ENCODE assay signal across 24 mouse cellular contexts in the genomic region with DNA sequence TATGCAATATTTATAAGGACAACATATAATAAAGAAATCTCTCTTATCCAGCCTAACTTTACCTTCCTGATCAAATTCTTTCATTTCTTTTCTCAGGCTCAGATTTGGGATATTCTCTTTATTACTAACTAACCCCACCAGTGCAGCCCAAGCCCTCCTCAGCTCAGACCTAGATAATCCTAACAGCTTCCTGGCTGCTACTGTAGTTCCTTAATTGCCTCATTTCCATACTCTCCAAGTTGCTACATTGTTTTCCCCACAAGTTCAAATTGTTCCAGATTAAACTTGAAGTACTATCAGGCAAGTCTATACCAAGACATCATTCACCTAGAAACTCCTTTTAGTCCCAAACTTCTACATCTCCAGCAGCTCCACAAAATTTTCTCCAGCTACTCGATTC.
"Had no signal": no experiment of that assay in that cellular context is flagged by ENCODE, and none has a peak within 500 bp of the region (broad histone marks: within the 10 kb centered on the region; RNA-seq: fewer than 3 reads in every experiment).

No protein-coding gene starts in this region.

- H3K27ac ChIP-seq: heart, adult 2 months; hindbrain, embryonic 10.5 days; hindbrain, embryonic 12.5 days; hindbrain, embryonic 14.5 days; intestine, embryonic 15.5 days; layer of hippocampus, adult 2 months; limb, embryonic 13.5 days; limb, embryonic 15.5 days; liver, embryonic 12.5 days; liver, embryonic 14.5 days had no signal

- ATAC-seq: hindbrain, embryonic 16.5 days; inflammation-experienced regulatory T-cells, adult 6 months; intestine, embryonic 15.5 days; intestine, postnatal 0 days; liver, embryonic 12.5 days had no signal

- DNase-seq: gastrocnemius, postnatal 14 days; heart, adult 11 months; heart, adult 2 months; heart, postnatal 10 days; heart, postnatal 4 days; kidney, adult 18-20 months; kidney, adult 8-10 months; kidney, postnatal 10 days; kidney, postnatal 25 days; kidney, postnatal 4 days; left cerebral cortex, postnatal 4 days had no signal

- H3K4me3 ChIP-seq: heart, adult 2 months; heart, embryonic 12.5 days; hindbrain, embryonic 10.5 days; hindbrain, embryonic 12.5 days; intestine, embryonic 15.5 days; layer of hippocampus, adult 2 months; limb, embryonic 13.5 days; limb, embryonic 15.5 days; liver, embryonic 12.5 days had no signal
